Mouse (Mus musculus) thymus, postnatal 25 days (tissue): Measurements from ENCODE around the gene Gm8978.
"Not testable (repeated sequence)": the region's sequence is repeated elsewhere in the genome, so short reads cannot be mapped to it uniquely, and the experiment has no call there.

Source experiments
- DNase-seq: peaks from one replicate; pipeline ENCODE4 v3.0.0; 2022

The Gm8978 gene

GRCm38 (mm10) chr19:33625152-33625551 lies at the start of gene Gm8978:
TSS of gene Gm8978 (minus strand) at chr19:33625252.
- DNase-seq = not testable (repeated sequence)

DNA sequence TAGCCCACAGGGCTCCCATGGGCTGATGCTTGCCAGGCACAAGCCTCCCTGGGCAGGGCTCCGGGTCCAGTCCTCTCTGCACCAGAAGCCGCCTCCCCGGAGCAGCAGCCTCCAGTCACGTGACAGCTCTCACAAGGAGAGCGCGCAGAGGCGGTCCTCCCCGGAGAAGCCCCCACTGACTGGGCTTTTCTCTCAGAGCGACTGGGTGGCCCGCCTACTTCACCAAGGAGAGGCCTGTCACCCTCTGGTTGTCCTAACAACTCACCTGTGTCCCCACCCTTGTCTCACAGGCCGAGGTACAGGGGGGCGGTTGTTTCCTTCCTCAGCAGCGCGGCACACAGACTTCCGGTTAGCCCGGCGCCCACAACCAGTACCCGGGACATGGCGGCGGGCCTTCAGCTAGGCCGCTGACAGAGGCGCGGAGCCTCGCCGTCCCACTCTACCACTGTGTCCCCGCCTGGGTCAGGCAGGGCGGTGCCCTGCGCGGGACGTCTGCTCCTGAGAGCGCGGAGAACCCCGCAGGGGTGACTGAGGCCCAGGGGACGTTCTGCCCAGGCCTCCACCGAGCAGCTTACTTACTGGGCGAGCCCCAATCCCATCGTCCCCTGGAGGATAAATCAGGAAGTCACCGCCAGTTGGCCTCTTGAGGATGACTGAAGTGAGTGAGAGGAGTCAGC lies 35.3 kb downstream of the Gm8978 start:
- peak; percentile 65 for DNase-seq

DNA sequence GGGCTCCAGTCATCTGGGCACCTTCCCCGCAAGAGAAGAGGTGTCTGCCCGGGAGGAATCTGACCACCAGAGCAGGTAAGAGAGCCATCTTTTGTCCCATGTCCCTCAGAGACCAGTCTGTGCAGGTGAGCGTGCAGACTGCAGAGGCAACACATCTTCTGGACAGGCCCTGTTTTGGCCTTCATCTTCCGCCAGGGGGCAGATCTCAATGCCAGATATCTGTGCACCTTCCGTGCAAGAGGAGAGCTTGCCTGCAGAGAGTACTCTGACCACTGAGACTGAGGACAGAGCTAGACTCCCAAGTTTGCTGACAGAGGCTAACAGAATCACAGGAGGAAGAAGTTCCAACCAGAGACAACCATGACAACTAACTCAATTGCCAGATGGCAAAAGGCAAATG lies 56.5 kb downstream of the Gm8978 start:
- not testable (repeated sequence) for DNase-seq
